Mouse (Mus musculus) lung, postnatal 4 days (tissue): Measurements from ENCODE around the gene Pla2g4c.

Experiments
- DNase-seq, 2 experiments: peaks; one replicate each; pipeline ENCODE4 v3.0.0; 2021

The Pla2g4c gene

GRCm38 (mm10) chr7:13380588-13380987 is 56.1 kb downstream of the Pla2g4c start:
- no peak for DNase-seq

GRCm38 (mm10) chr7:13397832-13398231 is 73.4 kb downstream of the Pla2g4c start, which contains the start of gene Cabp5:
Cabp5 (plus strand) TSS chr7:13398132.
- DNase-seq, result no peak
